In the genomic region with DNA sequence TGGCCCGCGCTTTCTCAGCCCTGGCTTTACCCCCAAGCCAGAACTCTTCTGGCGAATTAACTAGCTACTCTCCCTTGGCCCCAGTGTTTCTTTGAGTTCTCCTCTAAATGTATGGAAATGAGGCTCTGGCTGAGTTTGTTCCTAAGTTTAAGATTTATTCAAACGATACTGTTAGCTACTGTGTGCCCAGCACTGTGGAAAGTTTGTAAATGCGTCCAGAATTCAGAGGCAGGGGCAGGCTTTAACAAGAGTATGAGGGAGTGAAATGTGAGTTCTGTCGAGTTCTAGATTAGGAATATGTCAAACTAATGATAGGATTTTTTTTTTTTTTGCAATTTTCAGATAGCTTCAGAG, we compare ENCODE assay signal across 8 mouse cellular contexts. TPM values are rescaled to one million over a fixed set of nuclear protein-coding genes. Genes with fewer than 3 reads are reported as not detected.
A peak's percentile ranks its signal among the peaks of the same experiment; 100 is the strongest.
DNase-seq lines count a peak whose midpoint lies in the region; ATAC-seq and TF ChIP-seq lines count a peak whose summit lies in the region.

No protein-coding gene starts in this region.

- H3K9ac ChIP-seq in heart, embryonic 13.5 days = peak overlapping the region; percentile 86
- H3K9ac ChIP-seq in ES-Bruce4 (ENCODE audit: low read depth, poor library complexity, severe bottlenecking) = peak overlapping the region; percentile 88
- H3K9ac ChIP-seq in forebrain, postnatal 0 days = peak overlapping the region; percentile 47

- H3K4me1 ChIP-seq in heart, embryonic 13.5 days = no peaks in the 10 kb centered on the region
- H3K4me1 ChIP-seq in ES-Bruce4 (ENCODE audit: control insufficient read depth, insufficient read depth, low read length) = no peaks in the 10 kb centered on the region
- H3K4me1 ChIP-seq in forebrain, postnatal 0 days (ENCODE audit: insufficient read depth) = no peaks in the 10 kb centered on the region

- no peaks in the 10 kb centered on the region for H3K36me3 ChIP-seq in heart, embryonic 13.5 days
- H3K36me3 ChIP-seq in ES-Bruce4 (ENCODE audit: control insufficient read depth, insufficient read depth, low read length, poor library complexity, severe bottlenecking) = peaks cover 5% of the 10 kb centered on the region
- H3K36me3 ChIP-seq in forebrain, postnatal 0 days (ENCODE audit: insufficient read depth) = no peaks in the 10 kb centered on the region

- intact Hi-C loops in heart, postnatal 14 days (cut with DNase I) = no loop called here

- TF ChIP-seq EP300 in ES-Bruce4 (IDR thresholded peaks at IDR 0.05; ENCODE audit: insufficient read depth, low read depth, low read length) = no peak

- H3K27ac ChIP-seq in heart, embryonic 13.5 days (replicated peaks) = peak overlapping the region; percentile 89
- H3K27ac ChIP-seq in ES-Bruce4 (ENCODE audit: insufficient read depth, low read length) = peak overlapping the region; percentile 61; the same call in 1 of the 2 replicates
- peak overlapping the region; percentile 69; the same call in 1 of the 2 replicates for H3K27ac ChIP-seq in forebrain, postnatal 0 days (ENCODE audit: low read depth, low read length)

- no peak for TF ChIP-seq POLR2A in ES-Bruce4 (IDR thresholded peaks at IDR 0.05; ENCODE audit: insufficient read depth, low read length)

- TF ChIP-seq CTCF in ES-Bruce4 (IDR thresholded peaks at IDR 0.05; ENCODE audit: low read depth, low read length) = no peak
- no peak for TF ChIP-seq CTCF in forebrain, postnatal 0 days (IDR thresholded peaks at IDR 0.05; ENCODE audit: low read depth)

- H3K27me3 ChIP-seq in heart, embryonic 13.5 days (replicated peaks) = no peaks in the 10 kb centered on the region
- H3K27me3 ChIP-seq in ES-Bruce4 (ENCODE audit: control insufficient read depth, insufficient read depth, low read length, poor library complexity, severe bottlenecking) = no peaks in the 10 kb centered on the region
- no peaks in the 10 kb centered on the region for H3K27me3 ChIP-seq in forebrain, postnatal 0 days (ENCODE audit: insufficient read depth, low read length)

- no peak for DNase-seq in heart, postnatal 14 days
- DNase-seq in forebrain, postnatal 0 days = no peak
- no peak for DNase-seq in frontal cortex, postnatal 36 days (ENCODE audit: low spot score in 2 of 2)
- DNase-seq in thymus, postnatal 36 days = no peak
- DNase-seq in cerebellum, adult 11 months = no peak

- ATAC-seq in heart, embryonic 13.5 days (ENCODE audit: extremely low read depth, insufficient number of reproducible peaks, low FRiP score, low TSS enrichment) = no peak
- no peak for ATAC-seq in forebrain, postnatal 0 days
- ATAC-seq in megakaryocyte progenitor cell, adult 5-6 weeks (replicated peaks; ENCODE audit: poor library complexity) = peak; percentile 8; the same call in 1 of the 2 replicates

- WGBS in heart, embryonic 13.5 days = 10% methylated on average over 6 of the region's 6 CpGs
- 25% methylated on average over 6 of the region's 6 CpGs for WGBS in forebrain, postnatal 0 days

- peak overlapping the region; percentile 70 for H3K4me3 ChIP-seq in heart, embryonic 13.5 days
- peak overlapping the region; percentile 80; the same call in 1 of the 2 replicates for H3K4me3 ChIP-seq in ES-Bruce4 (ENCODE audit: low read depth, low read length)
- peak overlapping the region; percentile 48 for H3K4me3 ChIP-seq in forebrain, postnatal 0 days (ENCODE audit: low read depth, low read length)

- no peaks in the 10 kb centered on the region for H3K9me3 ChIP-seq in heart, embryonic 13.5 days
- H3K9me3 ChIP-seq in ES-Bruce4 (replicated peaks; ENCODE audit: control insufficient read depth, insufficient read depth, low read length, poor library complexity, severe bottlenecking) = no peaks in the 10 kb centered on the region
- no peaks in the 10 kb centered on the region for H3K9me3 ChIP-seq in forebrain, postnatal 0 days (ENCODE audit: low read length)

- H3K4me2 ChIP-seq in heart, embryonic 13.5 days = peak overlapping the region; percentile 68
- H3K4me2 ChIP-seq in forebrain, postnatal 0 days (ENCODE audit: low read depth) = peak overlapping the region; percentile 56

RNA-seq across cellular contexts. Expression of gene Timm8a1, which starts 0.3 kb away (rescaled TPM):
- 69.2 and 78.0 TPM in 2 replicates for polyA plus RNA-seq in heart, embryonic 13.5 days (2015; fragmentation: Nextera tagmentation; extraction: Ambion mirVana)
- total RNA-seq in heart, postnatal 14 days (2021) = 10 to 100 TPM; 22.3 to 26.6 TPM
- polyA plus RNA-seq in ES-Bruce4 (2011; ENCODE audit: insufficient read depth, insufficient read length, low read depth, missing spikeins) = 45.3 and 54.9 TPM in 2 replicates
- 18.3 and 18.5 TPM in 2 replicates for total RNA-seq in forebrain, postnatal 0 days (2014; rRNA removed)
- polyA plus RNA-seq in forebrain, postnatal 0 days (2015; fragmentation: Nextera tagmentation; extraction: Ambion mirVana) = 45.5 and 55.2 TPM in 2 replicates
- total RNA-seq in megakaryocyte progenitor cell, adult 5-6 weeks (2015) = 126 and 133 TPM in 2 replicates
- 147 and 157 TPM in 2 replicates for total RNA-seq in megakaryocyte progenitor cell, adult 5-6 weeks (2017)

RNA-seq across cellular contexts. Expression of gene Btk, which starts 41.4 kb away (rescaled TPM):
- polyA plus RNA-seq in heart, embryonic 13.5 days (2015; fragmentation: Nextera tagmentation; extraction: Ambion mirVana) = 1.4 and 2.2 TPM in 2 replicates
- 1 to 10 TPM in 1 of 2 experiments, under 1 TPM in 1; 0.88 to 1.5 TPM for total RNA-seq in heart, postnatal 14 days (2021)
- polyA plus RNA-seq in ES-Bruce4 (2011; ENCODE audit: insufficient read depth, insufficient read length, low read depth, missing spikeins) = not detected in 2 replicates
- 0.31 and 1.2 TPM in 2 replicates for total RNA-seq in forebrain, postnatal 0 days (2014; rRNA removed)
- 0.45 and 0.59 TPM in 2 replicates for polyA plus RNA-seq in forebrain, postnatal 0 days (2015; fragmentation: Nextera tagmentation; extraction: Ambion mirVana)
- 61.0 and 66.6 TPM in 2 replicates for total RNA-seq in megakaryocyte progenitor cell, adult 5-6 weeks (2015)
- total RNA-seq in megakaryocyte progenitor cell, adult 5-6 weeks (2017) = 48.4 and 78.0 TPM in 2 replicates

RNA-seq across cellular contexts. Expression of gene Rpl36a, which starts 43.5 kb away (rescaled TPM):
- polyA plus RNA-seq in heart, embryonic 13.5 days (2015; fragmentation: Nextera tagmentation; extraction: Ambion mirVana) = 261 and 287 TPM in 2 replicates
- 100 to 1,000 TPM; 131 to 137 TPM for total RNA-seq in heart, postnatal 14 days (2021)
- 1,186 and 1,244 TPM in 2 replicates for polyA plus RNA-seq in ES-Bruce4 (2011; ENCODE audit: insufficient read depth, insufficient read length, low read depth, missing spikeins)
- total RNA-seq in forebrain, postnatal 0 days (2014; rRNA removed) = 467 and 887 TPM in 2 replicates
- polyA plus RNA-seq in forebrain, postnatal 0 days (2015; fragmentation: Nextera tagmentation; extraction: Ambion mirVana) = 198 and 280 TPM in 2 replicates
- 1,859 and 2,008 TPM in 2 replicates for total RNA-seq in megakaryocyte progenitor cell, adult 5-6 weeks (2015)
- 6,795 and 7,096 TPM in 2 replicates for total RNA-seq in megakaryocyte progenitor cell, adult 5-6 weeks (2017)

RNA-seq across cellular contexts. Expression of gene Gla, which starts 59.0 kb away (rescaled TPM):
- 3.2 and 3.7 TPM in 2 replicates for polyA plus RNA-seq in heart, embryonic 13.5 days (2015; fragmentation: Nextera tagmentation; extraction: Ambion mirVana)
- total RNA-seq in heart, postnatal 14 days (2021) = 1 to 10 TPM; 1.7 to 1.9 TPM
- polyA plus RNA-seq in ES-Bruce4 (2011; ENCODE audit: insufficient read depth, insufficient read length, low read depth, missing spikeins) = 8.1 and 8.8 TPM in 2 replicates
- total RNA-seq in forebrain, postnatal 0 days (2014; rRNA removed) = 5.8 and 6.3 TPM in 2 replicates
- polyA plus RNA-seq in forebrain, postnatal 0 days (2015; fragmentation: Nextera tagmentation; extraction: Ambion mirVana) = 3.8 and 4.3 TPM in 2 replicates
- 16.3 and 21.0 TPM in 2 replicates for total RNA-seq in megakaryocyte progenitor cell, adult 5-6 weeks (2015)
- 19.6 and 23.2 TPM in 2 replicates for total RNA-seq in megakaryocyte progenitor cell, adult 5-6 weeks (2017)

RNA-seq across cellular contexts. Expression of gene Hnrnph2, which starts 59.0 kb away (rescaled TPM):
- polyA plus RNA-seq in heart, embryonic 13.5 days (2015; fragmentation: Nextera tagmentation; extraction: Ambion mirVana) = 109 and 123 TPM in 2 replicates
- 10 to 100 TPM; 75.7 to 76.5 TPM for total RNA-seq in heart, postnatal 14 days (2021)
- polyA plus RNA-seq in ES-Bruce4 (2011; ENCODE audit: insufficient read depth, insufficient read length, low read depth, missing spikeins) = 114 and 125 TPM in 2 replicates
- total RNA-seq in forebrain, postnatal 0 days (2014; rRNA removed) = 63.2 and 72.2 TPM in 2 replicates
- 131 and 134 TPM in 2 replicates for polyA plus RNA-seq in forebrain, postnatal 0 days (2015; fragmentation: Nextera tagmentation; extraction: Ambion mirVana)
- total RNA-seq in megakaryocyte progenitor cell, adult 5-6 weeks (2015) = 79.0 and 80.6 TPM in 2 replicates
- 141 and 154 TPM in 2 replicates for total RNA-seq in megakaryocyte progenitor cell, adult 5-6 weeks (2017)

Comparison
In these comparisons a context has a peak if more than half of its experiments do, and no peak if none do; other contexts are left out.
1. RNA of gene Btk, which starts 41.4 kb away (total RNA-seq): 48.4 to 78.0 TPM in megakaryocyte progenitor cell, adult 5-6 weeks; 0.88 to 1.5 TPM in heart, postnatal 14 days and 0.31 to 1.2 TPM in forebrain, postnatal 0 days; every median in the first group is over 10 times any median in the second.
2. Peak in every context shown above with its lines, with median percentiles within 50 percentile points of each other: H3K27ac ChIP-seq, H3K4me3 ChIP-seq and H3K9ac ChIP-seq.